Mouse (Mus musculus) heart, postnatal 25 days (tissue): ENCODE measurements around the gene Mfsd4b2. TPM values are rescaled to one million over a fixed set of nuclear protein-coding genes. Genes with fewer than 3 reads are reported as not detected.

ENCODE experiments used
- DNase-seq: peaks from one replicate; pipeline ENCODE4 v3.0.0; 2022; ENCODE audit warnings: low spot score
- intact Hi-C: fragments of 180-260 bp; cut with DNase I; formaldehyde crosslinking; loops from one replicate; pipeline ENCODE4 v1.15.1; 2025
- total RNA-seq, 2 experiments: library from RNA; stranded (reverse); gene quantifications; 2 replicates each; pipeline ENCODE4 v1.2.3; 2021

Mfsd4b2 gene
- total RNA-seq, 2 experiments from 2014 or later = not detected

DNA sequence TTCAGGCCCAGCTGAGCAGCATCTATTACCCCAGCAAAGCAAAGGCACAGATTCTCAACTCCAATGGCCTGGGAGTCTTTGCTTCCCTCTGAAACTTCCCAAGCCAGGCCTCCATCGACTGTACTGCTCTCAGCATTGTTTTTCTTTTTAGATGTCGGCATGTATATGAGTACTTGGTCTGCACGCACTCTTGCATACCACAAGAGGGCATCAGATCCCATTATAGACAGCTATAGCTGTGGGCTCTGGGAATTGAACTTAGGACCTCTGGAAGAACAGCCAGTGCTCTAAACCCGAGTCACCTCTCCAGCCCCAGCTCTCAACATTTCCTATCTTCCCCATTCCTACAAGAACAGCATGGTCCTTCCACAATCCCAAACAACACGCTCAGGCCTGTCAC lies 30.2 kb downstream of the Mfsd4b2 start:
- intact Hi-C loops = loop anchor here (5.0 kb wide), 1 partner anchor 61 kb away; no protein-coding TSS in a partner anchor
- DNase-seq = no peak

DNA sequence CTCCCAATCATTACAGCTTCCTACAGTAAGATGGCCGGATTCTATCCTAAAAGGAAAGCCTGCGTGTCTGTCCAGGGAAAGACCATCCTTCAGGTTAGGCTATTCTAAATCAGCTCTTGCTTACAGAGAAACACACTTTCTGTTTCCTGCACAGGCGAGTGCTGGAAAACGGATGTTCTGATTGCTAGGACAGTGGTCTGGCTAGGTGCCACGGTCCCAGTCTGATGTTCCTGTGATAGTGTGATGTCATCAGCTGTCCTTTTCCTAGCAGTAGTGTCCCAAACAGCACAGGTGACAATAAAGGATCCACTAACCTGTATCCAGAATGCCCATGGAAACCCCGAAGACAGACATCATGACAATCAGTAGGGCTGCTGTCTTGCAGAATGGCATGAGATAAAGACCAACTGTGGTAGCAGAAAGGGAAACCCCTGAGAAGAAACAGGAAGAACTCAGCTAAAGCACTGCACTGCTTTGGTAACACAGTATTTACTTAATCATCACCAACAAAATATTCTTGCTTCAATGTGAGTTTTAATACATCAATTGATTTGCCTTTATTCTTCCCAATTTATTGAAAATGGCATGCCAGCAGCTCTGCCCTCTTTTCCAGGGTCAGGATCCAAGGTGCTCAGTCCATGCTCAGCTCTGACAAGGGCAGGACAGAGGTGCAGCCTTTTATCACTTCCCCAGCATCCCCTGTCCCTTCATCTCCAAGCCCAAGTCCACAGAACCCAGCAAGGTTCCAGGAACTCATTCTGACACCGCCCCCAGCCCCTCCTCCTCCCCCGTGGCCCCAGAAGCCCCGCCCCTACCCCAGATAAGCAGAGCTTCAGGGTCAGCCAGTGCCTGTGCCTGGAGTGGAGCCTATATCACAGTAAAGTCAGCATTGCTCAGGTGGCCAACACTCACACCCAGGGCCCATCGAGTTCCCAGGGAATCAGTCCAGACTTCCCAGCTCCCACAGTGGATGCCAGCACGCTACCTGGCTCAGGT lies 32.7 kb downstream of the Mfsd4b2 start:
- intact Hi-C loops = no loop called here
- DNase-seq = no peak

DNA sequence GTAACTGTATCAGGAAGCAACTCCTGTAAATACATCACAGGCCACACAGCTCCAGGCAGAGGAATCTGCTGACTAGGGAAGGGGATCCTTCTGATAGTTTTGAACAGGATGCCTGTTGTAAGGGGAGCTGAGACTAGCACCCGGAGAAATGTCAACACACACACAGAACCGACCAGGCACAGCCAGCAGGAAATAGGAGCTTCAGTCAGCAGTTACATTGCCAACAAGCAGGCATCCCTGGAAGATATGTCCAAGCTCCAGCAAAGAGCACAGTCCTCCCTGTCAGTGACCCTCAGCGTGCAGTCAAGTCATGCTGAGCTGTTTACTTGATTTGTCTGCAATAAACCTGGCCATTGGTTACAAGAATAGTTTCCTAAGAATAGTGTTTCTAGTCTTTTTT lies 38.1 kb downstream of the Mfsd4b2 start:
- intact Hi-C loops = no loop called here
- no peak for DNase-seq

Other genes with a start within 250 kb of the Mfsd4b2 start
- gene Rev3l, start 194.8 kb downstream of the Mfsd4b2 start, total RNA-seq = 10 to 100 TPM; 13.7 to 16.0 TPM
- gene Mfsd4b4, start 27.7 kb downstream of the Mfsd4b2 start, total RNA-seq = 1 to 10 TPM; 3.3 to 4.0 TPM
- gene Mfsd4b3, start 33.2 kb upstream of the Mfsd4b2 start, total RNA-seq = 1 to 10 TPM; 4.0 to 5.7 TPM
- gene Mfsd4b5, start 59.7 kb upstream of the Mfsd4b2 start, total RNA-seq = under 1 TPM; 0.34 to 0.44 TPM
- 1 to 10 TPM; 3.7 to 4.1 TPM for gene Mfsd4b1, start 98.3 kb upstream of the Mfsd4b2 start, total RNA-seq
- 10 to 100 TPM; 23.0 to 25.2 TPM for gene Slc16a10, start 215.3 kb upstream of the Mfsd4b2 start, total RNA-seq